Mouse (Mus musculus) liver (tissue): ENCODE results near the gene Prepl.

Experiments
- DNase-seq: peaks from one replicate; pipeline ENCODE4 v3.0.0-alpha.2; 2020; ENCODE audit warnings: mixed read lengths

Gene Prepl

DNA sequence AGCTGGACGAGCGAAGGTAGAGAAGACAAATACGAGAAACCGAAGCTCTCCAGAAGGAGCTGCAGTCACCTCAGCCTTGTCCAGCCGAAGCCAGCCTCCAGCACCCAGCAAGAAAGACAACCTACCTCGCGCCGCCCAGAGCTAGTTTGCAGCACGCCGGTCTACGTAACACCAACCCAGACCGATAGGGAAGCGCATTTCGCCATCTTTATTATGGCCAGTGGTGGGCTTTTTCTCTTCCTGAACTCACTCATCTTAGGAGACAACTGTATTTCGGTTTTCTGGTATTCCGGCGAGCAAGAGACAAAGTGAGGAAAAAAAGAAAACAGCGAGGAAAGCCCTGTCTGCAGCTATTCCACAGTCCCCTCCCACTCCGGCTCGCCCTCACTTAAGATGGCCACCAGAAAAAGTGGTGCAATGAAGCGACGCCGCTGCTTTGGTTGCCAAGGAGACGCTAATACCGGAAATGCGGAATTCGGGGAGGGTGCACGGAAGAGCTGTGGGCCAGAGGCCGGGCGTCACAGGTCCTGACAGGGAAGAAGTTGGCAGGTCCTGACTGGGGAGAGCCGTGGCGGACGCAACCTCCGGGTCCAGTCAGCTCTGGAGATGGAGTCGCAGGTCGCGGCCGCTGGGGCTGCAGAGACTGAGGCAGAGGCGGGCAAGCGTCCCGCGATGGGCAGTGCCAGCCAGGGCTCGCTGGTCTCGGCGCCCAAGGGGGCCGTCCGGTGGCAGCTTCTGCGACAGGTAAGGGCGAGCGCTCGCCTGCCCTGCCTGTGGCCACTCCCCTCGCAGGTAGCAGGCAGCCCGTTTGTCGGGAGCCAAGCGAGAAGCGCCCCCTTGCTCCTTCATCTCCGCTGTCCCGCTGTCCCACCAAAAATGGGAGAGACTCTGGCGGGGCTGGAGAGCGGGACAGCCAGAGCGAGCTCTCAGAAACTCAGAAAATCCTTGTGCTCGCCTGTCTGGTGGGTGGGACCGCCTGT lies at the start of gene Prepl, which contains the start of gene Camkmt:
Prepl (minus strand) TSS at position 122 of the 980 bp plus-strand sequence.
Camkmt (plus strand) TSS at position 433 of the 980 bp plus-strand sequence.
- peak; percentile 94 for DNase-seq

DNA sequence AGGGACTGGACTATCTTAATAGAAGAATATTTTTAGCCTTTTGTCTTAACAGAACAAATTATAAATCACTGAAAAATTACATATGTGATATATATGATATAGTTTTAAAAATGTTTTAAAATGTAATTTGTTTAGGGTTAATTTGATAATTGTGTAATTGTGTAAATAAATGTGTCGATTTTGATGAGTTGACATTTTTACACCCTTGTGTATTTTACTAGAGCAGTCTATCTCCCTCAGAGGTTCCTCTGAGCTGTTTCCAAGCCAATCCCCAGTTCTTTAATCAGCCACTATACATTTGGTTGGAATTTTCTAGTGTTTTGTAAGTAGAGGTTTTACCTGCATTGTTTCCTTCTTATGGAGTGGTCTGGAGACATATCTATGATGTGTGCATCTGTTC lies 48.4 kb upstream of the Prepl start:
- no peak for DNase-seq

DNA sequence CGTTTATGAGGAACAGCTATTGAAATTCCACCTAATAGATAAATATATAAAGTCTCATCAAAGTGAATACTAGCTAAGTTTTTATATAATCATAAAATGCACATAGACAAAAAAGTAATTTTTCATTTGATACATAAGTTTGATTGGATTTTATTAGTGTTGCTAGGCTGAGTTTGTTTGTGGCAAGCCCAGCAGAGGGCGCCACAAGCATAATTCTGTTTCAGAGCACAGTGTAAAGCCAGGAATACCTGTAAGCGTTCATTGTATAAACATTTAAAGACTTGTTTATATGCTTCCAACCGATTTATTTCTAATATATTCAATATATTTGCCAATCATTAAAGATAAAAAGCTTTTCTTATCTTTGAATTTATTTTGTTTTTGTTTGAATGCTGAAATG lies 26.6 kb upstream of the Prepl start:
- DNase-seq, result peak; percentile 57

DNA sequence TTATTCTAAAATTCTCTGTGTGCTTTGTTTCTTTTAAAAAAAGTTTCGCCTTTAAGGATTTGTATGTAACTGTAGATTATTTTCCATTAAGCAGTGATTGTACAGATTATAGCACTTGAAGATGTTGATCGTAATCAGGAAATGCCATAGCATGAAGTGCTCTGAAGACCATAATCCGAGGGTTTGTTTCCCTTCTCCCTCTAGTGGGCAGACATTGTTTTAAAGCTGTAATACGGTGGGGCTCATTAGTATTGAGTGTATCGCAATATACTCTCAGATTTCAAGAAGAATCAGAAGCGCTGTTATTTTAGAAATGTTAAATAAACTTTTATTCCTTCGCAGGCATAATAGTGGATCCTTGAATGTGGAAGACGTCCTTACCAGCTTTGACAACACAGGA lies 23.4 kb upstream of the Prepl start:
- no peak for DNase-seq

DNA sequence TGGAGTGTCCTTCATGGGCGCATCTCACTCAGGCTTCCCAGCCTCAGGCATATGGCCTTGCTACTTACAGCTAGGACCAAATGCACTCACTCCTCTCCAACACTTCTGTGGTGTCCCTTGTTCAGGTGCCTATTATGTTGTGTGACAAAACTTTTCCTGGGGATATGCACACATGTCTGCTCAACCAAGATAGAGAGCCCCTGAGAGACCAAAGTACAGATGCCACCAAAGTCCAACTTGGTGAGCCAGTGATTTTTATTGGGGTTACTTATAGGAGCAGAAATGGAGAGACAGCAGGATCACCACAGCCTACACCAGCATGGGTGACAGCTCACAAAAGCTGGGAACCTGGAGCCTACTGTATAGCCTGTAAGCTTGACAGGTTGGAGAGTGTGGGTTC lies 20.6 kb upstream of the Prepl start:
- DNase-seq, result no peak

DNA sequence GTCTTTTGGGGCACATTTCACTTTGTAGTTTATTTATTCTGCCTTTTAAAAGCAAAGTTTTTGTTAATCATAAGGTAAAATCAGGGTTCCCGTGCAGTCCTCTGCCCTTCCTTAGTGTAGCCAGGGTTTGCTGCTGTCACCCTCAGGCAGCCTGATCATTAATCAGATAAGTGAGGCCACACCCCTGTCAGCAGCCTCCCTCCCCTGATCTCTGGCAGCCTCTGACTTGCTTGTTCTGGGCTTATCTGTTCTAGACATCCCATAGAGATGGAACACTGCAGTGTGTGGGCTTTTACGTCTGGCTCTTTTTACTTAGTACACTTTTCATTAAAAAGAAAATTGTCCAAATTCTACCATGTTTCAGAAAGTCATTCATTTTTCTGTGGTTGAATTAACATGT lies 13.3 kb upstream of the Prepl start:
- peak; percentile 72 for DNase-seq

DNA sequence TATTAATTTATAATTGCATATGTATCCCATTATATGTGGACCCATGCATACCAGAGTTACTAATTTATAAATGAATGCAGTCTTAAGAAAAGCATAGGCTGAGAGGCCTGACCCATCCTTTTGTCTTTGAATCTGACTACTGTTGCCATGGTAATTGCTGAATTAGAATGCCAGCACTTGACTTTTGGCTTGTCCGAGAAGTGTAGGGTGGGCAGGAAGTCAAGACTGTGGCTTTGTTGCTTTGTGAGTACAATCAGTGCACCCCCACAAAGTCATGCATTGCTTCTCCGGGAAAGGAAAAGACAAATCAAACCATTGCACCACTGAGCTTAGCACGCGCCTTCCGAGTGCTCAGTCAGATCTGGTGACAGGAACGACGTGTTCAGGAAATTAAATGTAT lies 11.7 kb upstream of the Prepl start:
- no peak for DNase-seq

DNA sequence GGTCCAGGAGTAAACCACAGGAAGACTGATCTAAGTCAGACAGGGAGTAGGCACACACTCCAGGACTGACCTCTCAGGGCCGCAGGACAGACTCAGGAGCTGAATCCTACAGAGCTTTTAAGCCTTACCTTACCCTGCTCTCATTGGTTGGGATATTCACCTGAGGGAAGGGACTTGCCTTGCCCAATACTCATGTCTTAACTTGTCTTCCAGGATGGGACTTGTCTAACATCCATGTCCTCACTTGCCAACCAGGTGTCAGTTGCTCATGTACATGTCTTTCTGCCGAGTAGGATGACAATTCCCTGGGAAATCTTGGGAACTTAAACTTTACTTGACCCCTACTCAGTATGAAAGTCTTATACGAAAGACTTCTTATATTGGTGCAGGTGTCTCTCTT lies 10.2 kb upstream of the Prepl start:
- DNase-seq, result no peak

DNA sequence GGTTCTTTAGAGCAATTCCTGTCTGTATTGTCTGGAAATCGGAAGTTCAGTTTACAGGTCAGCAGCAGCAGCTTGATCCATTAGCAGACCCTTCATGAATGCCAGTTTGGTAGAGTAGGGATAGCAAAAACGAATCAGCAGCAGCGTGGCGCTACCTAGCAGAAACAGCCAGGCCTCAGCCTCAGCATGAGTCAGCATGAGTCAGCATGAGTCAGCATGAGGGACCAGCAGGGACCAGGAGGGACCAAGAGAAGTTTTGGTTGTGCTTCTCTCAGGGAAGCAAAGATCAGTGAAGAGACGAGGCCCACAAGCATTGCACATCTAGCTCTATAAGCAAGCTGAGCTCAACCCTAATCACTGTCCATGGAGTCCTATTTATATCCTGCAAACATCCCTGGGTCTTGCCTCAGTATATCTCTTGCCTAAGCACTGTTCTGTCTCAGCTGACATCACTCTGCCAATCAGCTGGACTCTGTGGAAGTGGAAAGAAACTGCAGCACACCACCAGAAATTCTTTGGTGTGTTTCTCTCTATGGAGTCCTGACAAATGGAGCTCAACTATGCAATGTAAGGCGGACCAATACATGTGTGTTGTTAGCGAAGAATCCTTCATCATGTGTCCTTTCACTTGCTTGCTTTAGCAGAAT lies 8.8 kb upstream of the Prepl start:
- peak; percentile 80 for DNase-seq

DNA sequence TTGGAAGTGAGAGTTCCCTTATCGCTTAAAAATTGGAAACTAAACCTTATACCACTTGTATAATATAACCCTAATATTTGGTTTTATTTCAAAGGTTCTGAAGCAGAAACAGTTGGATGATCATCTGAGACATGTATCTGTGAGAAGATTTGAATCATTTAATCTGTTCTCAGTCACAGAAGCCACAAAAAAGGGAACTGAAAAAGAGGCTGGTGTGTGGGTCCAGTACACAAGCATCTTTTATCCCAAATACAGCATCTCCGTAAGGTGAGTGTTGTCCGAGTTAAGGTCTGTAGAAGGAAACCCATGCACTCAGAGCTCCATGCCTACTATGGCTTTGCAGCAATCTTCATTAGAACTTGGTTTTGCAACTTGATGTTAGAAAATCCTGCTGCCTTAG lies 6.4 kb upstream of the Prepl start:
- DNase-seq, result no peak

DNA sequence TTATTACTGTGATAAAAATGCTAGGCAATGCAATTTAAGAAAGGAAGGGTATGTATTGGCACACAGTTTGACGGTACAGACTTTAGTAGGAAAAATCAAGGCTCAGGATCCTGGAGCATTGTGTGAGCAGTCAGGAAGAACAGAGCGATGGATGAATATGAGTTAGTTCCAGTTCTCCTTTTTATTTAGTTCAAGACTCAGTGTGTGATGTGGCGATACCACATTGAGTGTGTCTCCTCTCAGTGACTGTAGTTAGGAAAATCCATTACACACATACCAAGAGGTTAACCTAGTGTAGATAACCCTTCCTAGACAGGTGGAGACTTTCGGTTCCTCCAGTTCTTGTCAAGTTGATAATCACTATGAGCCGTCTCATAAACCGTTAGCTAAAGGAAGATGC lies 1.7 kb upstream of the Prepl start:
- no peak for DNase-seq

DNA sequence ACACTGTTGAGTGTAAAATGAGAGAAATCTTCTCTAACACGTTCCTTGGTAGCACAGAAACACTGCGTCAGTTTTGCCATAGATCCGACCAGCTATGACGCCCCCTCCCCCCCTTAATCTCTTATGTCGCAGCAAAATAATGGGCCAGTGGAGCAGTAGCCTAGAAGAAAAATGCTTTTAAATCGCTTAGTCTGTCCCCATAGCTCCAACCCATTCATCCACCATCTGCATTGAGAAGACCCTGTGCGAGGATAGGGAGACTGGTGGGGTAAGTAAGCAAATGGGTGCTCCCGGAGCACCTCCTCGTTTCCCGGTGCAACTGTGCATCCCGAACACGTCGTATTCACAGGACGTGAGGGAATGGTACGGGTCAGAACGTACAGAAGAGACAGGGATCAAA lies 420 bp downstream of the Prepl start:
- no peak for DNase-seq

DNA sequence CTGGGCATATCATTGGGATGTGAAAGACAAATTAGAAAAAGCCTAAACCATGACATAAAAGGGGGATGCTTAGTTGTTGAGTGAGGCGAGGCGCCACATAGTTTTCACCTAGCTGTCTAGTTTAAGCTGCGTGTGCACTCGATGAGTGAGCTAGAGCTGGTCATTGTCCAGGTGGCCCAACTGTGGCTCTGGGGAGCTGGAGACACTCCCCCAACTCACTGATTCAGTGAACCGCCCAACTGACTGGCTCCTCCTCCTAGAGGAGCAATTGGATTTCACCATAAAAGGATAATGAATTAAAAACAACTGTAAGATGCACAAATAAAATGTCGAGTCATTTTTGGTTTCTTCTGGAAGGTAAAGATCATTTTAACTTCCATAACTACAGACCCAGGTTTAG lies 1.0 kb downstream of the Prepl start:
- no peak for DNase-seq

DNA sequence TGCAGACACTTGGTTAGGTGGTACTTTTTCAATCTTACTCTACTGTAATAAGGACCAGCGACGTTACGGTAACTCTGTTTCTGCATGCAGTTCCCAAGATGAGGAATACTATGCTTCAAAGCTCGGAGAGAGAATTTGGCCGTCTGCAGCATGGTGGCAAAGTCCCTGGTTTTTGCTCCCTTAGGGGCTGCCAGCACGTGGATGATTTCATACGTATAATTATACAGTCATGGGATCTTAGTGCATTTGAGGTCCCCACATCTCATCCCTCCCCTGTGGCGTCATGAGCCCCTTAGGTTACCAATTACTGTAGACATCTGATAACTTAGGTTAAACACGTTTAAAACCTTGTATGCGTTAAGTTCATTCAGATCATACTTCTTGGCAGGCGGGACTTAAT lies 1.6 kb downstream of the Prepl start:
- no peak for DNase-seq

DNA sequence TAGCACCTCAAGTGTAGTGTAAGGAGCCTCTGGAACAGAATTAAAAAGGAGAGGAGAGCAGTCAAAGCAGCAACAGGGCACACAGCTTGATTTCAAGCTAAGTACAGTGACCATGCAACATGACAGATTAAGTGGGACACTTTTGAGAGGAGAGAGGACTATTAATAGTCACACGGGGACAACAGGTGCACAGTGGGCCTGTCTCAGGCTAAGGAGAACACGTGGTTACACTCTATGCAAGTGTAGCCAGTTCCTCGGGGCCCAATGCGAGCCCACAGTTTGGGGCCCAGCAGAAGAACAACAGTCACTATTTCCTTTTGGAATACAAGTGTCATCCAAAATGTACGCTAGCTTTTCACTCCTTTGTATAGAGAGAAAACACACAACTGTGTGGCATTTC lies 2.5 kb downstream of the Prepl start:
- no peak for DNase-seq

DNA sequence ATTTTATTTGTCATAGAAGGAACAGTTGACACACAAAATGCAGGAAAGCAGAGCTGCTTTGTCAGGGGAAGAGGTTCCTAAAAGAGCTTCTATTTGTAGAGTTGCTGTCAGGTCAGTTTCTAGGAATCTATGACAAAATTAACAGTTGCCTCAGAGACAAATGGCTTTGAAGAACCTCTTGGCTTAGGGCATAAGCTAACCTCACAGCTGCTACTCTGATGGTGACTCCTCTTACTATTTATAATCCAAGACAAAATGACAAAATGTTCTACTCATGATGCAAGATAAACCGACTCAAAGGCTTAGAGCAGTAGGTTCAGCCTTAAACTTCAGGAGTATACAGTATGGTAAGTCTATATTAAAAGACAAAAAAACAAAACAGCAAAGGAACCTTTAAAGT lies 3.5 kb downstream of the Prepl start:
- no peak for DNase-seq

DNA sequence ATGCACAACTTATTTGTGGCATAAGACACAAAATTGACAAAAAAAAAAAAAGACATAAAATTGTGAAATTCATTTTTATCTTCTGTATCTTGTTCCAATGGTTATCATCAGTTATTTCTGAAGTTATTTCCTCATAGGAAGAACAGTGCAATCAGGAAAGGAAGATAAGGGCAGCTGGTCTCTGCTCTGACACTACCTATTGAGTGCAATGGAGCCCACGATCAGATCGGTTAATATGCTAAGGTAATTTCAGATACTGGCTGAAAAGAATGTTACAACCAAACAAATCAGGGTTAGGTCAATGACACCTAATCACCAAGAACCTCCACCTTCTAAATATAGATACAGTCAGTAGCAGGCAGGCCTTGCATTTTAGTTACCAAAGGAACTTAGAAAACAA lies 4.7 kb downstream of the Prepl start:
- no peak for DNase-seq

DNA sequence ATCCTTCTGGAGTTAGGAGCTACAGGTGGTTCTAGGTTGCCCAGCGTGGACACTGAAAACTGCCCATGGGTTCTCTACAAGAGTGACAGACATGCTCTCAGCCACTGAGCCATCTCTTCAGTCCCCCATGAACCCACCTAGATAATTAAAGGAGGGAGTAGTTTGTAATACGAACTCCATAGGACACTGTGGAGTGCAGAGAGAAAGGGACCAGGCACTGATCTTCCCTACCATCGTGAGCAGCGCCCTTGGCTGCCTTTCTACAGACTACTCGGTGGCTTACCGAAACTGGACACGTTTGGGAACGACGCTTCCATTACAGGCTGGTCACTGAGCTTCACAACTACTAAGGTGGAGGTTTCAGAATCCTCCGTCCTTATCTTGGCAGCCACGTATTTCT lies 9.3 kb downstream of the Prepl start:
- no peak for DNase-seq

DNA sequence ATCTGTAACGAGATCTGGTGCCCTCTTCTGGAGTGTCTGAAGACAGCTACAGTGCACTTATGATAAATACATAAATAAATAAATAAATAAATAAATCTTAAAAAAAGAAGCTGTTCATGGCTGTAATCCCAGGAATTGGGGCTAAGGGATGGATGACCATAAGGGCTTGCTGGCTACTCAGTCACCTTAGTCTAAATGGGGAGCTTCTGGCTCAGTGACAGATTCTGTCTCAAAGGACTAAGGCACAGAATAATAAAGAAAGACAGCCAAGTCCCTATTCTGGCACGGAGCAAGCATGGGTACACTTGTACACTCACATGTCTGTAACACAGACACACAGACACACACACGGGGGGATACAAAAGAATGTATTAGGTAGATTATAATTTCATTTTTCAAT lies 10.8 kb downstream of the Prepl start:
- no peak for DNase-seq

DNA sequence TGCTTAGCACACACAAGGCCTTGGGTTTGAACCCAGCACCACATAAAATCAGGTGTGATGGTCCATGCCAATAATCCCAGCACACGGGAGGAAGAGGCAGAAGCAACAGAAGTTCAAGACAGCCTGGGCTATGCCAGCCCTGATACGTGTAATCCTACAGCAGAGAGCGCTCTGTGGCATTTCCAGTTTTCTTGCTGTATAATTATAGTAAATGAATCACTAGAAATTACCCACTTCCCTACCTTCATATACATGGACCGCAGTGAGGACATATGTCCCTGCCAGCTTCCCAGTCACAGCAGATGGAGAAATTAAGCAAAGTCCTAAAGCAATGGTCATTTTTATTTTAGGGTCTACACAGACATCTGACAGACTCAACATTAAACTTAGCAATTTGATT lies 16.0 kb downstream of the Prepl start:
- DNase-seq, result no peak

DNA sequence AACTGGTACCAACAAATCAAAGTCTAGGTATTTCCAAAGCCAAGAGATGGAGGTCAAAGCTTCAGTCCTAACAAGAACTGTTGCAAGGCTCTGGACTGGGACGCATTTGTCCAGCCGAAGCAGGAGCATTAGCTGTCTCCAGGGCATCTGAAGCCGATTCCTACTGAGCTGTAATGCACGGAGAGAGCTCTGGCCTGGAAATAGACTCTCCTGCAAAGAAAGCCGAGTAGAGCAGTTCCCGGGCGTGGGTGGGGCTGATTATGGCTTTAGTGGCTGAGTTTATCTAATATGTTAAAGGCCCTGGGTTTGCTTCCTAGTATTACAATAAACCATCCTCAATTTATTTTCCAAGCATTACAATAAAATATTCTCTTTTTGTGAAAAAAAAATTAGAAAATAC lies 16.8 kb downstream of the Prepl start:
- DNase-seq, result no peak

DNA sequence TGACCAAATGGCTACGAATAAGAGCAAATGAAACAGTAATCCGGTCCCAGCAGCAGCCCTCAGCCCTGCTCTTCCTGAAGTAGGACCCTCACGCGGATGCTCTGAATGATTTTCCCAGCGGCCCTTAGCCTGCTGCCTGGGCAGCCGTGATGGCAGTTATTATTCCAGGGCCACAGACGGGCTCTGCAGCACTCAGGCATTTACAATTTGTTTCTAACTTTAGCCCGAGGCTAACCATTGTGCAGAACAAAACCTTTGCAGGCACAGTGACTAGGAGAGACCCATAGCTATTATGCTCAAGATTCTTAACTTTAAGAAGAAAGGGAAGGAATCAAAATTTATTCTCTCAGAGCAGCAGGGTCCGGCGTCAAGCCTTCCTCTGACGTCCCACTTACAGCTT lies 17.7 kb downstream of the Prepl start:
- DNase-seq, result no peak

DNA sequence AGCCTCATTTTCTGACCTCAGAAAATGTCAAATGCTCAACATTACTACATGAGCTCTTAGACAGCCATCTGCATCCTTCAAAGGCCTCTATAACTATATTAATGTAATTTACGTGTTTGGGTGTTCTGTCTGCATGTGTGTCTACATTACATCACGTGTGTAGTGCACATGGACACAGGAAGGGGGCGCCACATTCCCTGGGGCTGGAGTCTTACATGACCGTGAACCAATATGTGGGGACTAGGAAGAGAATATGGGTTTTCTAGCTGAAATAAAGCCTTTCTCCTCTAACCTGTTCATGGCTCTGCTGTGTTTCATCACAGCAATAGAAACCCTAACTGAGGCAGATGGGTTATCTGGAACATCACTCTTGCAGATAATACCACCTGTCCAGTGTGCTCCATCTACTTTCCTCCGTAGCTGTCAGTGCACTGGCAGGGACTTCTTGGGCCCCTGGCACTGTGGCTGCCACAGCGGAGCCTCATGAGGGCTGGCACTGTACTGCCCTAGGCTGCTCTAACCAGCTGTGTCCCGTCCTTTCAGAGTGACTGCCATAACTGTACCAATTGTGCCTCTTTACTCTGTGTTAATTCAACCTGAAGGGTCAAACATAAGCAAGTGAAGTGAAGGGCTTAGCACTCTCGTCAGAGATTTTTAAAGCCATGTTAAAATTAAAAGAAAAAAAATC lies 18.8 kb downstream of the Prepl start:
- DNase-seq, result no peak

DNA sequence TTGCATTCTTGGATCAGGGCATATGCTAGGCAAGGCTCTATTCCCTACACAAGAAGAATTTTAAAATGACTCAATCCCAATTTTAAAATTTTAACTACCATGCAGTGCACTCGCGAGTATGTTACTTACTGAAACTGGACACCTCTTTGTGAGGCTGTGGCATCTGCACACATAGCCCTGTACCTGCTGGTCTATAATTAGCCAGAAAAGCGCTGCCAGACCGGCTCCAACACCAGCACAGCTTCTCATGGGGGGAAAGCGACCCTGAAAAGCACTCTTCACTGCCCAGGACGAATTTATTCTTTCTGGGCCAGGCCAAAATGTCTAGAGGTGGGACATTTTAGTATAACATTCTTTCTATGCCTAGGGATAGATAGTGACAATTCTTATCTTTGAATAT lies 19.4 kb downstream of the Prepl start:
- DNase-seq, result no peak
